Mouse (Mus musculus): Measurements from ENCODE around the gene Chmp5.

Gene Chmp5

DNA sequence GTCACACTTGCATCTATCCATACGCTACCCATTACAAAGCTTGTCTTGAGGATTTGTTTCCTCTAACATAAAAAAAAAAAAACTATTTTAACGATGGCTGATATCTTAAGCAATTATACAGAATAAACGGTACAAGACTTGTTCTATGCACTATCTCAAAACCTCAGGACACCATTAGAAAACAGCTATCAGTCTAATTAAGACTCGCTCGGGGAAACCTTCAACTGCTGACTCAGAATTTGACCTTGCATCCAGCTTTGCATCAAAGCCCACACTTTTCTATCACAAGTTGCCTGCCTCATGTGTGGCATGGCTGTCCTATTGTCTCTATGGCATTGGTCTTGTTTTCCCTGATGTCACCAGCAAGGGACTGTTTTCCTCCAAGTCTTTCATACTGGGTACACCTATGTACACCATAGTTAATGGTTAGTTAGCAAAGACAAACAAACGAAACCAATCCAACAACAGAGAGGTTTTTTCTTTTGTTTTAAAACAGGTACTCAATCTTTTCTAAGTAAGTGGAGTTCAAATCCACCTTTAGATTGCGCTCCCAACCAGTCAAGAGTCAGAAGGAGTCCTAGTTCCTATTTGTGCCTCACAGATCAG is 1.6 kb upstream of the Chmp5 start:
- DNase-seq (ENCODE audit: low spot score), result no peak

DNA sequence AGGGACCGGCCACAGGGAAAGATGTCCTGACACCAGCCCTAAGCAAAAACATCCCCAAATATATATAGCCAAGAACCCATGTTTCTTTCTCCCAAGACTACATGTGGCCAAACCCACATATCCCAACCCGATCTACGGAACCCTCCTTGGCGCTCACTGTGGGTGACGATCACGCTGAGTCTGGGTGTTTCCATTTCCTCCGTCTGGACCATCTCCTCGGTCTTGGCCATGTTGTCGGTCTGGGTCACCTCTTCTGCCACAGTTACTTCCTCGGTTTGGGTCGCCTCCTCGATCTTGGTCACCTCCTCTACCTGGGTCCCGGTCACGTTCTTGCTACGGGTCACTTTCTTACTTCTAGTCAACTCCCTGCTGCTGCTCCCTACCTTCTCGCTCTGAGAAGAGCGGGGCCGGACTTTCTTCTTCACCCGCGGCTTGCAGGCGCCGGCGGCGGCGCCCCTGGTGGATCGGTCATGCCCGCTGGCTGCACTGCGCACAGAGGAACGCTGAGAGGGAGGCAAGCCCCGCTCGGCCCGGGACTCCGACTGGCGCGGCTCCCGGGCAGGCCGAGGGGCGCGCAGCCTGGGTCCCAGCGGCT is 545 bp upstream of the Chmp5 start:
- no peak for DNase-seq (ENCODE audit: low spot score)

- peak; percentile 27 for DNase-seq (ENCODE audit: low spot score)
Measured at GRCm38 (mm10) chr4:40953521-40953920, 5.3 kb downstream of the Chmp5 start.

DNA sequence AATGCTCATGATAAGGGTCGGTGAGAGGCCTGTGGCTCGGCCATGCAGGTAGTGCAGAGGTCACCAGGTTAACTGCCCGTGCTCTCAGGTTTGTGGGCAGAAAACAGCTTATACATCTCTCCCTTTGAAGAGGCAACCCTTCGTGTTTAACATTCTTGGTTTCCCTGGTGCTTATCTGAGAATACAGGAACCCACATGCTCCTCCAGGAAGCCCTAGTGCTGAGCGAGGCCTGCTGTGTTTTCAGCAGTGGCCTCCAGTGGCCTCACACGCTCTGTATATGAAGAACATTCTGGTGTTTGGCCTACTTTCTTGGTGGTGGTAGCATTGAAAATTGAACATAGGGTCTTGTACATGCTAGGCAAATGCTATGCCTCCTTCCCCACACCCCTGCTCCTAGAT is 7.7 kb downstream of the Chmp5 start:
- no peak for DNase-seq (ENCODE audit: low spot score)

GRCm38 (mm10) chr4:40963536-40963935 is 15.3 kb downstream of the Chmp5 start:
- DNase-seq (ENCODE audit: low spot score), result no peak

GRCm38 (mm10) chr4:40969161-40969560 is 21.0 kb downstream of the Chmp5 start:
- no peak for DNase-seq (ENCODE audit: low spot score)

DNA sequence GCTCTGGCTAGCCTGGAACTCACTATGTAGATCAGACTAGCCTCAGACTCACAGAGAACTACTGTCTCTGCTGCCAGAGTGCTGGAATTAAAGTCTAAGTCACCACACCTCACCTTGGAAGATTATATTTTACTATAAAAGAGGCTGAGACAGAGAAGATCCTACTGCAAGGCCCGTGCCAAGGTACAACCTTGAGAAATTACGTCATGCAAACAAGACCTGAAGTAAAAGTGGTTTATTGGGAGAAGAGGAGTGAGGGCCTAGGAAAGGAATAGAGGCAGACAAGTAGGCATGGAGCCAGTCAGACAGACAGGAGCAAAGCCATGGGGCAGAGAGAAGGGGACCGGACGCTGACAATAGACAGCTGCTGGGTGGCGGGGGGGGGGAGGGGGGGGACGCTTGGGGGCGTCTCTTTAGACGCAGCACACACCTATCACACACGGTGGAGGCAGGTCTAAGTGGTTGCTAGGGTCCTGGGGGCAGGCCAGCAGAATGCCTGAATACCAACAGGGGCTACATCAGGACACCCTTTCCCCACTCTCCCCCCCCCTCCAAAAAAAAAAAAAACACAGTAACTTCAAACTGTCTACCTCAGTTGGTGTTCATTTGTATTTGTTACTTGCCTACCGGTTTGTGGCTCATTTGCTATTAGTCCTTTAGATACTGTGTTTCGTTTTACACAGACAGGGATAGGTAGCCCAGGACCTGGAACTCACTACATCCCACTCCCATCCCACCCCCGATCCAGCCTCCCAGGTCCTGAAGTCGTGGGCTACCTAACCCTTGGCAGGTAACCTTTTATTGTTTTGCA is 21.8 kb downstream of the Chmp5 start:
- DNase-seq (ENCODE audit: low spot score), result no peak

GRCm38 (mm10) chr4:40970592-40970841 is 22.3 kb downstream of the Chmp5 start:
- no peak for DNase-seq (ENCODE audit: low spot score)

GRCm38 (mm10) chr4:40970842-40971701 is 22.9 kb downstream of the Chmp5 start, which contains the start of gene Nfx1:
Nfx1 (plus strand) TSS chr4:40970906.
- peak; percentile 96 for DNase-seq (ENCODE audit: low spot score)

- peak; percentile 55 for DNase-seq (ENCODE audit: low spot score)
Measured at GRCm38 (mm10) chr4:40971744-40972143, 23.5 kb downstream of the Chmp5 start.

DNA sequence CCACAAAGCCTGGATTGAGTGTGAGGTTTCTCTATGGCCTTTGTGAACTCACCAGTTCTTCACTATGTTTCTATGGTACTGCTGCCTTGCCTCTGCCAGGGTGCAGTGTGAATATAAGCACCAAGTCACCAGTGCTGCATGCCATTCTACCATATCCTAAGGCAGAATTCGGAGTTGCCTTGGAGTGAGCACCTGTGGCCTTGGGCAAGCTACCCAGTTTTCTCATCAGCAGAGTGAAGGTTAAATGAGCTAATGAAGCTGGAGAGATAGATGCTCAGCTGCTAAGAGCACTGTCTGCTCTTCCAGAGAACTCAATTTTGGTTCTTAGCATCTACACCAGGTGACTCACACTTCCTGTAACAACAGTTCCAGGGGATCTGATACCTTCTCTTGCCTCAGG is 25.8 kb downstream of the Chmp5 start:
- no peak for DNase-seq (ENCODE audit: low spot score)

DNA sequence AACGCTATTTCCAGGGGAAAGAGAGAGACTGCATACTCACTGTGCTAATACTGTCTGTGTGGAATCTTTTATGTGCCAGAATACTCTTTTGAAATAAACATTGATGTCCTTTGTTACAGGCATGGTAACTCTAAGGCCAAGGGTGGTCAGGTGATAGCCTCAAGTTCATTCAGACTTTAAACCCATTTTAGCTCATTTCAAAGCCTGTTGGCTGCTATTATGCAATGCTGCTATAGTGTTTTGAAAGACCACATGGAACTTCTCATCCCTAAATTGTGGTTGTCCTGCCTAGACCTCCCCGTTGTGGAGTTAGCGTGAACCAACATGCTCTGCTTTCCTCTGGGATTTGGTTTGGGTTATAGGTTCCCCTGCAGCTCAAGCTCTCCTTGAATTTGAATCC is 27.5 kb downstream of the Chmp5 start:
- no peak for DNase-seq (ENCODE audit: low spot score)

DNA sequence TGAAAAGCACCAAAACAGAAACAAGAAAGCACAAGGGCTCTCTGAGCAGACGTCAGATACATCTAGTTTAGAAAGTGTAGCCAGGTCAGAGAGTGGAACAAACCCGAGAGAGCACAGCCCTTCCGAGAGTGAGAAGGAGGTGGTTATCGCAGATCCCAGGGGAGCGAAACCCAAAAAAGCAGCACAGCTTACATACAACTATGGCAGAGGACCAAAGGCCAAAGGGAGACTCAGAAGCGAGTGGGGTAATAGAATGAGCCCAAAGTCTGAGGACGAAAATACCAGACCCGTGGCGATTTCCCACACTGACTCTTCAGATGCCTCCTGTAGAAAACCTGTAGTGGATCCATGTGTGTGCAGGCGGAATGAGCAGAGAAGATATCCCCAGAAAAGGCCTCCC is 28.4 kb downstream of the Chmp5 start:
- no peak for DNase-seq (ENCODE audit: low spot score)

- no peak for DNase-seq (ENCODE audit: low spot score)
Measured at GRCm38 (mm10) chr4:40979430-40979829, 31.2 kb downstream of the Chmp5 start.

DNA sequence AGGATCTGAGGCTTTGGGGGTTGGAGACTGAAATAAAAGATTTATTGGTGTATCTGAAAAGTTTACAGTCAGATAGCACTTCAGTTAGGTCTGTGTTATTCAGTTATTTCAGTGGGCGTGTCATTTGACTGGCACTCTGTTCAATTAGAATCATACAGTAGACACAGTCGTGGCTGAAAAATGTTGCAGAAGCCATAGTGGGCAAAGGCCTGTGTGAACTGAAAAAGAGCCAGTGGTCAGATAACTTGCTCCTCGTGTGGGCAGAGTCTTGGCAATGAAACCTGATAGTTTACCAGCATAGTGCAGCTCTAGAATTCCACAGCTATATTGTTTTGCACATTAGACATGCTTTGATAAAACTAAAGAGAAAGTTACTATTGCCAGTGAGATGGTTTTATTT is 34.3 kb downstream of the Chmp5 start:
- no peak for DNase-seq (ENCODE audit: low spot score)

GRCm38 (mm10) chr4:40983686-40984085 is 35.5 kb downstream of the Chmp5 start:
- no peak for DNase-seq (ENCODE audit: low spot score)

- no peak for DNase-seq (ENCODE audit: low spot score)
Measured at GRCm38 (mm10) chr4:40989633-40990032, 41.4 kb downstream of the Chmp5 start.

GRCm38 (mm10) chr4:40996302-40996701 is 48.1 kb downstream of the Chmp5 start:
- no peak for DNase-seq (ENCODE audit: low spot score)

DNA sequence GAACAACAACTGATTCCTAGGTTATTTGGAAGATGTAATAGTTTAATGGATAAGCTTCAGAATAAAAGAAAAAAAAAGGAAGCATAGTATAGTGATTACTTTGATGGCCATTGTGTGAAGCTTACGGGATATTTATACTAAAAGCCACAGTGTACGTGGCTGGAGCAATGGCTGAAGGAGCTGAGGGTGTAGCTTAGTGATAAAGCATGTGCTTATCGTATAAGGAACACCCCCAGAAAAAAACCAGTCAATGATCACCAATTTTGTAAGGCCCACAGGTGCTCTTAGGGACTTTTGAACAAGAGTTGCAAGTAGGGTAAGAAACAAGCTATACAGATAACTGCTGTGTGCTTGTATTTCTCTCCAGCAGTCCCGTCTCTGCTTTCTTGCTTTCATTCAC is 49.7 kb downstream of the Chmp5 start:
- DNase-seq (ENCODE audit: low spot score), result no peak

DNA sequence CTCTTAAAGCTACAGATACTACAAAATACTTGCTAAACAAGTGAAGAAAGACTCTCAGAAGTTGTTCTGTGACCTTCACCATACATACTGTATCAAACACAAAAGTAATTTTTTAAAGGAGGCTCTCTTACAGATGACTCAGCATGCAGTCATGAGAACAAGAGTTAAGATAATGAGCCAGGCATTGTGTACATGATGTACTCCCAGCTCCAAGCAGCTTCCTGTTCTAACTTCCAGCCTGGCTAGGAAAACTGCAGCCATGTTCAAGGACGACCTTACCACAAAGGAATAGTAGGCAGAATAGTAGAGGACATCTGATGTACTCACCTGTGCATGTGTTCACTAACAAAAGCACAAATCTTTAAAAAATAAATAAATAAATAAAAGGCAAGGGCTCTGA is 52.1 kb downstream of the Chmp5 start:
- DNase-seq (ENCODE audit: low spot score), result no peak

- DNase-seq (ENCODE audit: low spot score), result no peak
Measured at GRCm38 (mm10) chr4:41000842-41001639, 52.8 kb downstream of the Chmp5 start.

GRCm38 (mm10) chr4:41013351-41013750 is 65.1 kb downstream of the Chmp5 start:
- DNase-seq (ENCODE audit: low spot score), result no peak
